Mouse (Mus musculus) embryonic fibroblast, embryonic 13.5 days (primary cell): ENCODE results near the gene Ttc27.

ENCODE experiments used
- CTCF ChIP-seq: IDR thresholded peaks from 2 replicates; pipeline ENCODE4 v1.5.1; 2011; ENCODE audit warnings: mild to moderate bottlenecking, control low read depth, low read length, moderate library complexity, borderline replicate concordance; ENCODE audit not compliant: insufficient read depth
- POLR2A ChIP-seq: IDR thresholded peaks from 2 replicates; pipeline ENCODE4 v1.6.1; 2011; ENCODE audit warnings: low read depth, mild to moderate bottlenecking, control low read depth, low read length, moderate library complexity

- no peak for TF ChIP-seq CTCF
- no peak for TF ChIP-seq POLR2A
Observed at GRCm38 (mm10) chr17:74863845-74864244, 146.3 kb downstream of the Ttc27 start.
